Mouse (Mus musculus) testis, adult 2 months (tissue): ENCODE data around the gene Susd6.

Experiments
- CTCF ChIP-seq: fragments of 200-500 bp; IDR thresholded peaks from 2 replicates; pipeline ENCODE4 v1.5.1; 2012; ENCODE audit warnings: low read depth, mild to moderate bottlenecking, inconsistent platforms, low read length, moderate library complexity; ENCODE audit not compliant: control insufficient read depth, insufficient read depth, insufficient replicate concordance
- POLR2A ChIP-seq: fragments of 200-500 bp; IDR thresholded peaks from 2 replicates; pipeline ENCODE4 v1.6.1; 2012; ENCODE audit warnings: low read depth, mild to moderate bottlenecking, inconsistent platforms, low read length, moderate library complexity; ENCODE audit not compliant: control insufficient read depth

DNA sequence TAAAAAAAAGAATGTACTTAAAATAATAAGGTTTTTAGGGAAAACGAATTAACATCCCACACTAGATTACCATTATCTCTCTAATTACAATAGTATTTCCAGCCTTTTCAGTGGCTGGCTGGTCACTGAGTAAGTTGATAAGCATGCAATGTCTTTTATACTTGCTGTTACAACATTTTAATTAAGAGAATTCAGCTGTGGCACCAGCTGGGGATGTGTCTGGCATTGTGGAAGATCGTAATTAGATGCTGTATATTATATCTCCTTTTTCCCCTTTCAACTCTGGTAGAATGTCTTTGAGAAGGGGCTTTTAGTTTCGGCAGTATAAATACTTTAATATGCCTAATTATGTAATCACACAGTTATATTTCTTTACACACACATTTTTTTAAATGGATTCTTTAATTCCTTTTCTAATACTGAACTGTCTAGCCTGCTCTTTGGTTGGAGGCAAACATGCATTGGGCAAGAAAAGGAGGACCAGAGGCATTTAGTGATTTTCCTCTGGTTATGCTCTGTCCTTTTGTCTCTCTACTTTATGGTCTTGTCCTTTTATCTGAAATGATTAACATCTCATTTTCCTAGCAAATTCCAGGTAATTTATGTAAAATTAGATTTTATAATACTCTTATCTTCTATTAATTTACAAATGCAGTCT is 67.5 kb downstream of the Susd6 start:
- TF ChIP-seq CTCF, result no peak
- TF ChIP-seq POLR2A, result no peak
